Mouse (Mus musculus): ENCODE measurements around the gene Hoxc11. TPM values are rescaled to one million over a fixed set of nuclear protein-coding genes. Genes with fewer than 3 reads are reported as not detected.

Hoxc11 gene
- total and polyA plus RNA-seq, 2 experiments from 2014 or later = not detected

DNA sequence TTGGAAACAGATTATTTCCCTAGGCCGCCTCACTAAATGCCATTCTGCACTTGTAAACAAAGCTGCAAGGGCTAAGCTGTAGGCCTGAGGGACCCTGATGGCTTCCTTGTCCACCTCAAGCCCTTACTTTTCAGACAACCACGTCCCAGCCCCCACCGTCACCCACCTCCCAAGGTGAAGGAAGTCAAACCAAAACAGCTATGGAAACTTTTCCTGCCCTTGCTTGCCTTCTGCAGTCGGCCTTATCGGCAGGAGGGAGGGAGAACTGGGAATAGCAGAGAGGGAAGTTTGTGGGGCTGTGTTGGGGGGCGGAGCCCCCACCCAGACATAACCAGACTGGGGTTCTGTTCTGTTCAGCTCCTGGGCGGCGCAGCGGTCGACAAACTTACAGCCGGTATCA lies 38.0 kb downstream of the Hoxc11 start:
- WGBS = 2% methylated on average over 11 of the region's 11 CpGs
- Histone ChIP-seq H3K4me3 (ENCODE audit: low read depth, low read length) (no peak overlapping the region), H3K4me2 (ENCODE audit: low read depth, low read length) (no peak overlapping the region), H3K27ac (ENCODE audit: low read depth) (no peak overlapping the region), H3K27me3 (ENCODE audit: control insufficient read depth, insufficient read depth, low read length) (peaks cover 98% of the 10 kb centered on the region), H3K9me3 (replicated peaks; ENCODE audit: control insufficient read depth, low read length) (no peaks in the 10 kb centered on the region), H3K4me1 (ENCODE audit: control insufficient read depth, insufficient read depth) (no peaks in the 10 kb centered on the region), H3K9ac (replicated peaks; ENCODE audit: low read depth, low read length) (no peak overlapping the region), H3K36me3 (replicated peaks; ENCODE audit: control insufficient read depth, insufficient read depth, low read length) (no peaks in the 10 kb centered on the region)
- TF ChIP-seq CTCF (IDR thresholded peaks at IDR 0.05; ENCODE audit: low read depth) = no peak
- no peak for TF ChIP-seq EP300 (IDR thresholded peaks at IDR 0.05; ENCODE audit: low read depth)
- no peak for DNase-seq (ENCODE audit: low spot score)
- no peak for ATAC-seq (ENCODE audit: insufficient read depth, low read depth)

DNA sequence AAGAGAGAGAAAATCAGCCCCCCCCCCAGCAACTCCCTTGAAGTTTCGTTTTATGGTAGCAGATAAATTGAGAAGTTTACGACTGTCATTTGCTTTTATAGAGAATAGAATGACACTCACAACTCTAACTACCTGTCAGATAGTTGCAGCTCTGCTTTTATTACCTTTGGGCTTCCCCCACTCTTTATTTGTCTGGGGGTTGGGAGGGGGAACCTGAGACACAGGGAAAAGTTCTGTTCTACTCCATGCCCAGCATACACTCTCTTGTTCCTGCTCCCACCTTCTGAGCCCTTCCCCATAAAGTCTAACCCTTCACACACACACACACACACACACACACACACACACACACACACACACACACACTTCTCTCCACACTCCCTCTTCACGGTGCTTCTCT lies 38.6 kb downstream of the Hoxc11 start:
- Histone ChIP-seq H3K4me2 (ENCODE audit: low read depth, low read length) (no peak overlapping the region), H3K4me1 (ENCODE audit: control insufficient read depth, insufficient read depth) (no peaks in the 10 kb centered on the region), H3K9ac (replicated peaks; ENCODE audit: low read depth, low read length) (no peak overlapping the region), H3K27ac (ENCODE audit: low read depth) (no peak overlapping the region), H3K27me3 (ENCODE audit: control insufficient read depth, insufficient read depth, low read length) (peaks cover 98% of the 10 kb centered on the region), H3K4me3 (ENCODE audit: low read depth, low read length) (no peak overlapping the region), H3K9me3 (replicated peaks; ENCODE audit: control insufficient read depth, low read length) (no peaks in the 10 kb centered on the region), H3K36me3 (replicated peaks; ENCODE audit: control insufficient read depth, insufficient read depth, low read length) (no peaks in the 10 kb centered on the region)
- ATAC-seq (ENCODE audit: insufficient read depth, low read depth) (no peak), DNase-seq (ENCODE audit: low spot score) (no peak)
- TF ChIP-seq EP300 (IDR thresholded peaks at IDR 0.05; ENCODE audit: low read depth) (no peak), CTCF (IDR thresholded peaks at IDR 0.05; ENCODE audit: low read depth) (no peak)
- WGBS = 4% methylated on average over 3 of the region's 3 CpGs

DNA sequence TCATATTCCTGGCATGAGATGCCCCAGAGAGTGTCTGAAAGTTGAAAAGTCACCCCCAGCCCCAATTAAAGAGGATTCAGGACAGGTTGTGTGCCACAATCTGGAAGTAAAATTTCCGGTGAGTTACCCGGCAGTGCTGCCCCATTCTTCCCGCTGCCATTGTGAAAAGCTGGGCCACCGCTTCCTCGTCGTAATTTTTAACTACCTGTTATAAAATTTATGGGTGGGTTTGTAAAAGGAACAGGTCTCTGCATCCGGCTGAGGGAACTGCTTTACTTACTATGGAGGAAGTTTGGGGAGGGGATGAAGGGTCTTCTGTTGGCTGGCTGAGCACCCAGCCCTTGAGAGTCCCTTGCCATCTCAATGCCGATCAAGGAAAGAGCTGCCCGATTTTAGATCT lies 42.3 kb downstream of the Hoxc11 start:
- ATAC-seq (ENCODE audit: insufficient read depth, low read depth) (no peak), DNase-seq (ENCODE audit: low spot score) (no peak)
- H3K27me3 ChIP-seq (ENCODE audit: control insufficient read depth, insufficient read depth, low read length) = peaks cover 99% of the 10 kb centered on the region
- H3K9me3 ChIP-seq (replicated peaks; ENCODE audit: control insufficient read depth, low read length) = no peaks in the 10 kb centered on the region
- H3K4me3 ChIP-seq (ENCODE audit: low read depth, low read length) = no peak overlapping the region
- no peak overlapping the region for H3K27ac ChIP-seq (ENCODE audit: low read depth)
- TF ChIP-seq CTCF (IDR thresholded peaks at IDR 0.05; ENCODE audit: low read depth) (no peak), EP300 (IDR thresholded peaks at IDR 0.05; ENCODE audit: low read depth) (no peak)
- WGBS = 6% methylated on average over 9 of the region's 9 CpGs
- no peak overlapping the region for H3K4me2 ChIP-seq (ENCODE audit: low read depth, low read length)
- H3K36me3 ChIP-seq (replicated peaks; ENCODE audit: control insufficient read depth, insufficient read depth, low read length) = no peaks in the 10 kb centered on the region
- no peak overlapping the region for H3K9ac ChIP-seq (replicated peaks; ENCODE audit: low read depth, low read length)
- peaks cover 22% of the 10 kb centered on the region for H3K4me1 ChIP-seq (ENCODE audit: control insufficient read depth, insufficient read depth)

GRCm38 (mm10) chr15:102997431-102997830 lies 43.2 kb downstream of the Hoxc11 start:
- peaks cover 25% of the 10 kb centered on the region for H3K4me1 ChIP-seq (ENCODE audit: control insufficient read depth, insufficient read depth)
- no peak overlapping the region for H3K4me3 ChIP-seq (ENCODE audit: low read depth, low read length)
- DNase-seq (ENCODE audit: low spot score) (no peak), ATAC-seq (ENCODE audit: insufficient read depth, low read depth) (no peak)
- H3K27ac ChIP-seq (ENCODE audit: low read depth) = no peak overlapping the region
- H3K9me3 ChIP-seq (replicated peaks; ENCODE audit: control insufficient read depth, low read length) = no peaks in the 10 kb centered on the region
- no peak overlapping the region for H3K4me2 ChIP-seq (ENCODE audit: low read depth, low read length)
- H3K36me3 ChIP-seq (replicated peaks; ENCODE audit: control insufficient read depth, insufficient read depth, low read length) = no peaks in the 10 kb centered on the region
- peaks cover 99% of the 10 kb centered on the region for H3K27me3 ChIP-seq (ENCODE audit: control insufficient read depth, insufficient read depth, low read length)
- H3K9ac ChIP-seq (replicated peaks; ENCODE audit: low read depth, low read length) = no peak overlapping the region
- no peak for TF ChIP-seq CTCF (IDR thresholded peaks at IDR 0.05; ENCODE audit: low read depth)
- no peak for TF ChIP-seq EP300 (IDR thresholded peaks at IDR 0.05; ENCODE audit: low read depth)
- WGBS = 3% methylated on average over 3 of the region's 3 CpGs

- TF ChIP-seq CTCF (IDR thresholded peaks at IDR 0.05; ENCODE audit: low read depth) (no peak), EP300 (IDR thresholded peaks at IDR 0.05; ENCODE audit: low read depth) (no peak)
- Histone ChIP-seq H3K9ac (replicated peaks; ENCODE audit: low read depth, low read length) (peak within 1 kb of the TSS; percentile 47; the same call in 1 of the 2 replicates), H3K27ac (ENCODE audit: low read depth) (no peak within 1 kb of the TSS), H3K27me3 (ENCODE audit: control insufficient read depth, insufficient read depth, low read length) (peaks cover 99% of the 10 kb centered on the region), H3K36me3 (replicated peaks; ENCODE audit: control insufficient read depth, insufficient read depth, low read length) (no peaks in the 10 kb centered on the region), H3K4me2 (ENCODE audit: low read depth, low read length) (peak within 1 kb of the TSS; percentile 72), H3K4me3 (ENCODE audit: low read depth, low read length) (peak within 1 kb of the TSS; percentile 46), H3K4me1 (ENCODE audit: control insufficient read depth, insufficient read depth) (peaks cover 25% of the 10 kb centered on the region), H3K9me3 (replicated peaks; ENCODE audit: control insufficient read depth, low read length) (no peaks in the 10 kb centered on the region)
- DNase-seq (ENCODE audit: low spot score) (no peak), ATAC-seq (ENCODE audit: insufficient read depth, low read depth) (no peak)
- WGBS = 4% methylated on average over 19 of the region's 19 CpGs
Observed at GRCm38 (mm10) chr15:102997939-102998355, 43.7 kb downstream of the Hoxc11 start, which contains the start of gene Hoxc6. Hoxc6 (plus strand) TSS chr15:102998257.

- H3K9me3 ChIP-seq (replicated peaks; ENCODE audit: control insufficient read depth, low read length) = no peaks in the 10 kb centered on the region
- 1% methylated on average over 19 of the region's 19 CpGs for WGBS
- H3K4me3 ChIP-seq (ENCODE audit: low read depth, low read length) = peak overlapping the region; percentile 46
- no peaks in the 10 kb centered on the region for H3K36me3 ChIP-seq (replicated peaks; ENCODE audit: control insufficient read depth, insufficient read depth, low read length)
- no peak for TF ChIP-seq EP300 (IDR thresholded peaks at IDR 0.05; ENCODE audit: low read depth)
- no peak for TF ChIP-seq CTCF (IDR thresholded peaks at IDR 0.05; ENCODE audit: low read depth)
- H3K4me2 ChIP-seq (ENCODE audit: low read depth, low read length) = peak overlapping the region; percentile 72
- ATAC-seq (ENCODE audit: insufficient read depth, low read depth) = peak; percentile 22; the same call in 1 of the 2 replicates
- peak overlapping the region; percentile 47; the same call in 1 of the 2 replicates for H3K9ac ChIP-seq (replicated peaks; ENCODE audit: low read depth, low read length)
- no peak overlapping the region for H3K27ac ChIP-seq (ENCODE audit: low read depth)
- peaks cover 98% of the 10 kb centered on the region for H3K27me3 ChIP-seq (ENCODE audit: control insufficient read depth, insufficient read depth, low read length)
- H3K4me1 ChIP-seq (ENCODE audit: control insufficient read depth, insufficient read depth) = peaks cover 25% of the 10 kb centered on the region
- DNase-seq (ENCODE audit: low spot score) = no peak
Observed at GRCm38 (mm10) chr15:102998608-102999182, 44.5 kb downstream of the Hoxc11 start.

Measured in heart, postnatal 0 days (tissue).